Mouse (Mus musculus) gastrocnemius, adult 2 months (tissue): ENCODE results near the gene Serping1. TPM values are rescaled to one million over a fixed set of nuclear protein-coding genes. Genes with fewer than 3 reads are reported as not detected.
"Not testable (repeated sequence)": the region's sequence is repeated elsewhere in the genome, so short reads cannot be mapped to it uniquely, and the experiment has no call there.

ENCODE experiments used
- DNase-seq: peaks from one replicate; pipeline ENCODE4 v3.0.0; 2022
- H3K27ac ChIP-seq: fragments of 200-600 bp; 2 replicates; pipeline ENCODE4 v1.8.1; 2022; ENCODE audit warnings: mild to moderate bottlenecking
- H3K4me3 ChIP-seq: fragments of 200-600 bp; 2 replicates; pipeline ENCODE4 v1.8.1; 2022; ENCODE audit warnings: mild to moderate bottlenecking, moderate library complexity
- CTCF ChIP-seq: fragments of 200-600 bp; IDR thresholded peaks from 2 replicates; pipeline ENCODE4 v1.8.1; 2022; ENCODE audit warnings: antibody characterized with exemption, mild to moderate bottlenecking, moderate library complexity
- intact Hi-C: fragments of 180-260 bp; cut with DNase I; formaldehyde crosslinking; loops from one replicate; pipeline ENCODE4 v1.15.1; 2025
- total RNA-seq, 2 experiments: library from RNA; stranded (reverse); gene quantifications; 2 replicates each; pipeline ENCODE4 v1.2.3; 2021

Gene Serping1
- total RNA-seq, 2 experiments from 2014 or later: 52.3 to 82.6 TPM

DNA sequence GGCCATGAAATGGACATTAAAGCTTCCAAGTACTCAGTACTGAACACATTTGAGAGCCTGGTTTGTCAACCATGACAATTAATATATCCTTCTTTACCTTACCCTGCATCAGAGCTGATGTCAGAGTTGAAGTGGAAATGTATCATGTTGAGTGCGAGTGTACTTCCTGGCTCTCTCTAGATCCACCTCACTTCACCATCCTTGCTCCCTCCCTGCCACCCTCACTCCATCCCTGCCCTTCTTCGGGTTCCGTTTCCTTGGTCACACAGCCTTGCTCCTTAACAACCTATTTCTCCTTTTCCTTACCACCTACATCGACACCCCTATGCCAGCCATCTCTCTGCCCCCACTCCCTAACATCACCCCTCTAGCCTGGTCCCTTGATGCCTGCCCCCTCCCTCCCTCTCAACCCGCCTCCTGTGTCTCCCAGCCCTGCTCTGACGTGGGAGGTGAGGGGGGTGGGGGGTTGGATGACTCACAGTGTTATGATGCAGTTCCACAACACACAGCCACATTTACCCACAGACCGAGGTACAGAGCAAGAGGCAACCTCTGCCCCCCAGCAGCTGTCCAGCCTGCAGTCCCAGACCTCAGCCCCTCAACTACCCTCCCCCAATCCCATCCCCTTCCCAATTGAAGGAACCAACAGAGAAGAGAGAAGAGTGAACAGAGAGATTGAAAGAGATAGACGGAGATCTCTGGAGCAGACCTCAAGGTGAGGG, 41.5 kb downstream of the Serping1 start, which contains the start of gene Ypel4:
Ypel4 (plus strand) TSS at position 480 of the 722 bp plus-strand sequence.
- Histone ChIP-seq H3K4me3 (peak within 1 kb of the TSS; percentile 56), H3K27ac (peak within 1 kb of the TSS; percentile 59)
- TF ChIP-seq CTCF: no peak
- peak; percentile 64 for DNase-seq
- intact Hi-C loops: no loop called here

DNA sequence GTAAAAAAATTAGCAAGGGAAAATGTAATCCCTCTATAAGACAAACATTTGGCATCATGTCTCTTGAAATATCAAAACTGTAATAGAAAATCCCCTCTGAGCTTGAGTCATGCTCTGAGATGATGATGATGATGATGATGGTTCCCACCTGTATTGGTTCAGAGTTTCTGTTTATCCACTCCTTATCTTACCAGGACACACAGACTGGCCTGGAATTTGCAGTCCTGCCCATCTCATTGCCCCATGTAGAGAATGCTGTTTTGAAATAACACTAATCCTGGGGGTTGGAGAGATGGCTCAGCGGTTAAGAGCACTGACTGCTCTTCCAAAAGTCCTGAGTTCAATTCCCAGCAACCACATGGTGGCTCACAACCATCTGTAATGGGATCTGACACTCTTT, 42.9 kb downstream of the Serping1 start:
- Histone ChIP-seq H3K4me3 (no peak overlapping the region), H3K27ac (no peak overlapping the region)
- no peak for TF ChIP-seq CTCF
- intact Hi-C loops: no loop called here
- no peak for DNase-seq

- Histone ChIP-seq H3K27ac (no peak overlapping the region), H3K4me3 (no peak overlapping the region)
- intact Hi-C loops: no loop called here
- TF ChIP-seq CTCF: no peak
- DNase-seq: no peak
Measured at GRCm38 (mm10) chr2:84731206-84731605, 44.0 kb downstream of the Serping1 start.

- H3K27ac ChIP-seq: peak overlapping the region; percentile 93; the same call in 1 of the 2 replicates
- not testable (repeated sequence) for DNase-seq, H3K4me3 ChIP-seq
- intact Hi-C loops: loop anchor here (10.0 kb wide), 1 partner anchor 307 kb away; the partner anchor contains the start of genes P2rx3 and Ssrp1
Measured at GRCm38 (mm10) chr2:84728191-84728590, 47.1 kb downstream of the Serping1 start.

DNA sequence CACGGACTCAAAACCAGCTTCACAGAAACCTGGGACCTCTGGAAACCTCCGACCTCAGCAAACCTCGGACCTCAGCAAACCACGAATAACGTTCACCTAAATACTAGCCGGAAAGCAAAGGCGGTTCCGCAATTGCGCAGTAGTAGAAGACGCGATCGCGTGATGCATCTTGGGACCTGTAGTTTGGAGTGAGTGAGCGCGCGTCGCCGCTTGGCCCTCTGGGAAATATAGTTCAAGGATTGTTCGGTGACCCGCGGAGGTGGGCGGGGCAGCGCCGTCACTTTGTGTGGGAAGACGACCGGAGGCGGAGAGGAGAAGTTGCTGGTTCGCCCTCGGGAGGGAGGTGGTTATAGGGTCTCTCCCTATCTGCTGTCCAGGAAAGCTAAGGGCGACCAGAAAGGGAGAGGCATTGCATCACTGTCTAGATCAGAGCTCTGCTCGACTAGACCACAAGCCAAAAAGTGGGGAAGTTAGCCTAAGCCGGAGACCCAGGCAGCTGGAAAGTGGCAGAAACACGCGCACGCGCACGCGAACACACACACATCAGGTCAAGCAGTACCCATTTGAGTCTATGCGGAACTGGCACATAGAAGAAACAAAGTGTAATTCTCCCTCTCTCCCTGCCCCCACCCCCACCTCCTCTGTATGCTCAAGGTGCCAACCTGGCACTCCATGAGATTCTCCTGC, 47.9 kb downstream of the Serping1 start, which contains the start of gene Clp1:
Clp1 (minus strand) TSS at position 179 of the 687 bp plus-strand sequence.
- intact Hi-C loops: loop anchor here (10.0 kb wide), 1 partner anchor 307 kb away; the partner anchor contains the start of genes P2rx3 and Ssrp1
- no peak for TF ChIP-seq CTCF

GRCm38 (mm10) chr2:84726716-84727115, 48.5 kb downstream of the Serping1 start:
- intact Hi-C loops: loop anchor here (10.0 kb wide), 1 partner anchor 308 kb away; the partner anchor contains the start of genes P2rx3 and Ssrp1
- no peak for DNase-seq
- H3K27ac ChIP-seq: peak overlapping the region; percentile 93

More for the DNA sequence above, 47.9 kb downstream of the Serping1 start, which contains the start of gene Clp1:
- peak; percentile 97 for DNase-seq
- Histone ChIP-seq H3K4me3 (peak within 1 kb of the TSS; percentile 81), H3K27ac (peak within 1 kb of the TSS; percentile 93)

GRCm38 (mm10) chr2:84725770-84726169, 49.5 kb downstream of the Serping1 start:
- no peak for DNase-seq
- H3K4me3 ChIP-seq: peak overlapping the region; percentile 81
- no peak overlapping the region for H3K27ac ChIP-seq
- intact Hi-C loops: loop anchor here (10.0 kb wide), 1 partner anchor 309 kb away; the partner anchor contains the start of genes P2rx3 and Ssrp1
- TF ChIP-seq CTCF: no peak

More at GRCm38 (mm10) chr2:84726716-84727115, 48.5 kb downstream of the Serping1 start:
- no peak for TF ChIP-seq CTCF
- H3K4me3 ChIP-seq: peak overlapping the region; percentile 81

GRCm38 (mm10) chr2:84723856-84724255, 51.4 kb downstream of the Serping1 start:
- no peak for DNase-seq
- TF ChIP-seq CTCF: no peak
- Histone ChIP-seq H3K27ac (no peak overlapping the region), H3K4me3 (no peak overlapping the region)
- intact Hi-C loops: loop anchor here (10.0 kb wide), 1 partner anchor 311 kb away; the partner anchor contains the start of genes P2rx3 and Ssrp1

DNA sequence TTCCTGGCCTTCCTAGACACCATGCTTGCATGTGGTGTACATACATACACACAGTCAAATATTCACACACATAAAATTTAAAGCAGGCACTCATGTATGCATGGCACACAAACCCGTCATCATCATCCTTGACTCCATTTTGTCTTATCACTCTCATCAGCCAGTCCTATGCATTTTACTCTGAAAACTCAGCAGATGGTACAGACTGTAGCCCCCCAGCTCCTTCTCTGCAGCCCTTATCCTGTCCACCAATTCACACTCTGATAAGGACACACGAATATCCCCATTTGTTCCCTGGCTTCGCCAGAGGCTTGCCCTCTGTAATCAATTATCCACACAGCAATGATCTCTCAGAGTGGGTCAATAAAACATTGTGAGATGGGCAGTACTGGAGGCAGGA, 54.1 kb downstream of the Serping1 start:
- no peak overlapping the region for H3K4me3 ChIP-seq
- no peak for TF ChIP-seq CTCF
- H3K27ac ChIP-seq: no peak overlapping the region
- intact Hi-C loops: loop anchor here (10.0 kb wide), 1 partner anchor 314 kb away; the partner anchor contains the start of genes P2rx3 and Ssrp1
- DNase-seq: no peak

DNA sequence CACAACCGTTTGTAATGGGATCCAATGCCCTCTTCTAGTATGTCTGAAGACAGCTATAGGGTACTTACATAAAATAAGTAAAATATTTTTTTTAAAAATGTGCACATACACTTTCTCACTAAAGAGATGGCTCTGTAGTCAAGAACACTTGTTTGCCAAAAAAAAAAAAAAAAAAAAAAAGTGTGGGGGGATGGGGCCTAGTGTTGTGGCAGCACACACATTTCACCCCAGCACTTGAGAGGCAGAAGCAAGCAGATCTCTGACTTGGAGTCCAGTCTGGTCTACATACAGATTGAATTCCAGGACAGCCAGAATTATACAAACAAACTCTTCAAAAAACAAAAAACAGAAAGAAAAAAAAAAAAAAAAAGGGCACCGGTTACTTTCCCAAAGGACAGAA, 54.5 kb downstream of the Serping1 start:
- Histone ChIP-seq H3K27ac (no peak overlapping the region), H3K4me3 (no peak overlapping the region)
- no peak for TF ChIP-seq CTCF
- intact Hi-C loops: loop anchor here (10.0 kb wide), 1 partner anchor 314 kb away; the partner anchor contains the start of genes P2rx3 and Ssrp1
- no peak for DNase-seq

DNA sequence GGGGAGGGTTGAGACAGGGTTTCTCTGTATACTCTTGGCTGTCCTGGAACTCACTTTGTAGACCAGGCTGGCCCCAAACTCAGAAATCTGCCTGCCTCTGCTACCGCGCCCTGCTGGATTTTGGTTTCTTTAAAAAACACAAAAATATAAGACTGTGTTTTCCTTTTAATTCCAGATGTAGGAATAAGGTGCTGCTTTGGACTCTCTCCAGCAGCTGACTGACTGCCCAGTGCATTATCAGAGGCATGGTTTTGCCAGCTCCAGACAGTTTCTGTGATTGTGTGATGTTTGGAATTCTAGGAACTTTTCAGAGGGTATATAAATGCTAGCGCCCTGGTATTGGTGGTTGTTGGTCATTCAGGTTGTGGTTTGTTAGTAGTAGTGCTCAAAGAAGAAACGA, 57.9 kb downstream of the Serping1 start:
- Histone ChIP-seq H3K4me3 (no peak overlapping the region), H3K27ac (peak overlapping the region; percentile 95)
- intact Hi-C loops: no loop called here
- no peak for TF ChIP-seq CTCF
- no peak for DNase-seq
